Mouse (Mus musculus) E14TG2a.4 (cell line): ENCODE data around the gene Sv2b.
A peak's percentile ranks its signal among the peaks of the same experiment; 100 is the strongest.

Experiments used
- H3K27me3 ChIP-seq: 2 replicates; pipeline ENCODE4 v1.6.1; 2014; ENCODE audit warnings: low read length, control low read depth; ENCODE audit not compliant: insufficient read depth
- H3K36me3 ChIP-seq: 2 replicates; pipeline ENCODE4 v1.6.1; 2014; ENCODE audit warnings: low read length, control low read depth; ENCODE audit not compliant: insufficient read depth
- H3K4me1 ChIP-seq: replicated peaks from 2 replicates; pipeline ENCODE4 v1.6.1; 2014; ENCODE audit warnings: low read depth, low read length, control low read depth
- H3K4me3 ChIP-seq: replicated peaks from 2 replicates; pipeline ENCODE4 v1.5.1; 2014; ENCODE audit warnings: mild to moderate bottlenecking, low read length
- H3K9me3 ChIP-seq: 2 replicates; pipeline ENCODE4 v1.6.1; 2014; ENCODE audit warnings: low read length, control low read depth
- CTCF ChIP-seq: conservative IDR thresholded peaks from 2 replicates; pipeline ENCODE4 v1.5.1; 2014; ENCODE audit warnings: low read length
- NANOG ChIP-seq: IDR thresholded peaks from 2 replicates; pipeline ENCODE4 v1.6.1; 2014; ENCODE audit warnings: borderline replicate concordance, low read length, mixed read lengths
- POU5F1 ChIP-seq: IDR thresholded peaks from 2 replicates; pipeline ENCODE4 v1.6.1; 2014; ENCODE audit warnings: low read length, borderline replicate concordance

The Sv2b gene

GRCm38 (mm10) chr7:75320009-75320408 lies 10.9 kb upstream of the Sv2b start:
- Histone ChIP-seq H3K27me3 (no peaks in the 10 kb centered on the region), H3K4me1 (no peaks in the 10 kb centered on the region), H3K36me3 (no peaks in the 10 kb centered on the region), H3K4me3 (no peak overlapping the region), H3K9me3 (no peaks in the 10 kb centered on the region; the same call in 1 of the 2 replicates)
- TF ChIP-seq CTCF (no peak), POU5F1 (no peak), NANOG (no peak)

- Histone ChIP-seq H3K27me3 (no peaks in the 10 kb centered on the region), H3K4me1 (no peaks in the 10 kb centered on the region), H3K9me3 (no peaks in the 10 kb centered on the region; the same call in 1 of the 2 replicates), H3K4me3 (no peak overlapping the region), H3K36me3 (no peaks in the 10 kb centered on the region)
- TF ChIP-seq NANOG: no peak
- no peak for TF ChIP-seq CTCF
- no peak for TF ChIP-seq POU5F1
Observed at GRCm38 (mm10) chr7:75318320-75318719, 9.3 kb upstream of the Sv2b start.

GRCm38 (mm10) chr7:75314873-75315272 lies 5.8 kb upstream of the Sv2b start:
- Histone ChIP-seq H3K36me3 (no peaks in the 10 kb centered on the region), H3K4me3 (no peak overlapping the region), H3K9me3 (no peaks in the 10 kb centered on the region; the same call in 1 of the 2 replicates), H3K27me3 (peaks cover 6% of the 10 kb centered on the region), H3K4me1 (no peaks in the 10 kb centered on the region)
- TF ChIP-seq POU5F1 (no peak), NANOG (no peak), CTCF (no peak)

GRCm38 (mm10) chr7:75309570-75309969 lies 508 bp upstream of the Sv2b start:
- H3K27me3 ChIP-seq: peaks cover 41% of the 10 kb centered on the region
- H3K4me1 ChIP-seq: peaks cover 11% of the 10 kb centered on the region
- no peak overlapping the region for H3K4me3 ChIP-seq
- H3K36me3 ChIP-seq: no peaks in the 10 kb centered on the region
- peaks cover 9% of the 10 kb centered on the region; the same call in 1 of the 2 replicates for H3K9me3 ChIP-seq
- TF ChIP-seq CTCF (no peak), NANOG (no peak), POU5F1 (no peak)

- Histone ChIP-seq H3K27me3 (peaks cover 41% of the 10 kb centered on the region), H3K4me3 (peak overlapping the region; percentile 76), H3K36me3 (no peaks in the 10 kb centered on the region), H3K4me1 (peaks cover 11% of the 10 kb centered on the region), H3K9me3 (peaks cover 9% of the 10 kb centered on the region; the same call in 1 of the 2 replicates)
- TF ChIP-seq CTCF (no peak), NANOG (no peak), POU5F1 (no peak)
Observed at GRCm38 (mm10) chr7:75308140-75308456, 964 bp downstream of the Sv2b start.

GRCm38 (mm10) chr7:75307570-75308087 lies 1.4 kb downstream of the Sv2b start:
- TF ChIP-seq NANOG (no peak), CTCF (no peak), POU5F1 (no peak)
- H3K9me3 ChIP-seq: peaks cover 9% of the 10 kb centered on the region; the same call in 1 of the 2 replicates
- H3K4me3 ChIP-seq: no peak overlapping the region

GRCm38 (mm10) chr7:75305901-75306465 lies 3.1 kb downstream of the Sv2b start:
- peaks cover 9% of the 10 kb centered on the region; the same call in 1 of the 2 replicates for H3K9me3 ChIP-seq
- H3K4me1 ChIP-seq: peaks cover 11% of the 10 kb centered on the region
- H3K27me3 ChIP-seq: peaks cover 41% of the 10 kb centered on the region
- H3K4me3 ChIP-seq: no peak overlapping the region
- no peak for TF ChIP-seq POU5F1
- no peak for TF ChIP-seq CTCF
- TF ChIP-seq NANOG: no peak
- H3K36me3 ChIP-seq: no peaks in the 10 kb centered on the region

More at GRCm38 (mm10) chr7:75307570-75308087, 1.4 kb downstream of the Sv2b start:
- H3K36me3 ChIP-seq: no peaks in the 10 kb centered on the region
- peaks cover 41% of the 10 kb centered on the region for H3K27me3 ChIP-seq
- peaks cover 11% of the 10 kb centered on the region for H3K4me1 ChIP-seq

- no peak for TF ChIP-seq NANOG
- TF ChIP-seq CTCF: no peak
- TF ChIP-seq POU5F1: no peak
- H3K9me3 ChIP-seq: peaks cover 9% of the 10 kb centered on the region; the same call in 1 of the 2 replicates
Observed at GRCm38 (mm10) chr7:75302523-75303215, 6.4 kb downstream of the Sv2b start.

More at GRCm38 (mm10) chr7:75302523-75303215, 6.4 kb downstream of the Sv2b start:
- no peaks in the 10 kb centered on the region for H3K36me3 ChIP-seq
- peaks cover under 1% of the 10 kb centered on the region for H3K4me1 ChIP-seq
- no peak overlapping the region for H3K4me3 ChIP-seq
- peaks cover 13% of the 10 kb centered on the region for H3K27me3 ChIP-seq
